Mouse (Mus musculus): ENCODE results near the gene E130114P18Rik. TPM values are rescaled to one million over a fixed set of nuclear protein-coding genes. Genes with fewer than 3 reads are reported as not detected.
A peak's percentile ranks its signal among the peaks of the same experiment; 100 is the strongest.

E130114P18Rik gene
- polyA plus RNA-seq, 1 experiment from 2014 or later, result 0.54 TPM

- H3K36me3 ChIP-seq (ENCODE audit: insufficient read depth, low read length), result no peaks in the 10 kb centered on the region
- H3K4me1 ChIP-seq (ENCODE audit: insufficient read depth, low read length), result peaks cover 18% of the 10 kb centered on the region
- 79% methylated on average over 5 of the region's 5 CpGs for WGBS
- no peaks in the 10 kb centered on the region for H3K9me3 ChIP-seq (ENCODE audit: low read length)
- H3K27me3 ChIP-seq (ENCODE audit: insufficient read depth, low read length), result no peaks in the 10 kb centered on the region
- H3K4me2 ChIP-seq (replicated peaks; ENCODE audit: low read depth, low read length), result no peak overlapping the region
- no peak for ATAC-seq (ENCODE audit: low FRiP score, low TSS enrichment)
- no peak overlapping the region for H3K4me3 ChIP-seq (ENCODE audit: low read length)
- H3K9ac ChIP-seq (replicated peaks; ENCODE audit: low read length), result no peak overlapping the region
- no peak overlapping the region for H3K27ac ChIP-seq (ENCODE audit: low read length)
These were observed 154.7 kb downstream of the E130114P18Rik start for GRCm38 (mm10) chr4:97623165-97623564.

GRCm38 (mm10) chr4:97621731-97622130 is 156.1 kb downstream of the E130114P18Rik start:
- Histone ChIP-seq H3K9ac (replicated peaks; ENCODE audit: low read length) (no peak overlapping the region), H3K4me2 (replicated peaks; ENCODE audit: low read depth, low read length) (no peak overlapping the region), H3K27ac (ENCODE audit: low read length) (no peak overlapping the region), H3K27me3 (ENCODE audit: insufficient read depth, low read length) (no peaks in the 10 kb centered on the region), H3K4me3 (ENCODE audit: low read length) (no peak overlapping the region), H3K36me3 (ENCODE audit: insufficient read depth, low read length) (no peaks in the 10 kb centered on the region), H3K4me1 (ENCODE audit: insufficient read depth, low read length) (peaks cover 17% of the 10 kb centered on the region), H3K9me3 (ENCODE audit: low read length) (no peaks in the 10 kb centered on the region)
- 85% methylated on average over 4 of the region's 4 CpGs for WGBS
- no peak for ATAC-seq (ENCODE audit: low FRiP score, low TSS enrichment)

DNA sequence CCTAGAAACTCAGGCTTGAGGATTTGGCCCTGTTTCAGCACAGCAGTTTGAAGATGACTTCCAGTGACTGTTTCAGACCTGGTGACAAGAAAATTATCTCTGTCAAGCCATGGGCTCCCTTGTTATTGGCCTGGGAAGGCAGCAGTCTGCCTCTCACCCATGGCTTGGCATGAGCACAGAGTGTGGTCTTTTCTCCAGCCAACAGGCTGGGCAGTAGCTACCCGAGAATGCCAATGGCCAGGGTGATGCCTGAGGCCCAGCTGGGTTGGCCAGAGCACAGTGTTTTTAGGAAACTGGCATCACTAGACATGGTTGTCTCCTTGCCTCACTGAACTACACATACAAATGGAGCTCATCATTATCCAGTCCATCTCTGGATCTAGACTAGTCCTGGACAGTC is 157.5 kb downstream of the E130114P18Rik start:
- no peak overlapping the region for H3K4me3 ChIP-seq (ENCODE audit: low read length)
- H3K27me3 ChIP-seq (ENCODE audit: insufficient read depth, low read length), result no peaks in the 10 kb centered on the region
- no peak overlapping the region for H3K9ac ChIP-seq (replicated peaks; ENCODE audit: low read length)
- no peaks in the 10 kb centered on the region for H3K36me3 ChIP-seq (ENCODE audit: insufficient read depth, low read length)
- WGBS, result 92% methylated on average over 1 of the region's 1 CpGs
- peaks cover 8% of the 10 kb centered on the region for H3K4me1 ChIP-seq (ENCODE audit: insufficient read depth, low read length)
- H3K9me3 ChIP-seq (ENCODE audit: low read length), result no peaks in the 10 kb centered on the region
- no peak overlapping the region for H3K4me2 ChIP-seq (replicated peaks; ENCODE audit: low read depth, low read length)
- H3K27ac ChIP-seq (ENCODE audit: low read length), result no peak overlapping the region
- no peak for ATAC-seq (ENCODE audit: low FRiP score, low TSS enrichment)

DNA sequence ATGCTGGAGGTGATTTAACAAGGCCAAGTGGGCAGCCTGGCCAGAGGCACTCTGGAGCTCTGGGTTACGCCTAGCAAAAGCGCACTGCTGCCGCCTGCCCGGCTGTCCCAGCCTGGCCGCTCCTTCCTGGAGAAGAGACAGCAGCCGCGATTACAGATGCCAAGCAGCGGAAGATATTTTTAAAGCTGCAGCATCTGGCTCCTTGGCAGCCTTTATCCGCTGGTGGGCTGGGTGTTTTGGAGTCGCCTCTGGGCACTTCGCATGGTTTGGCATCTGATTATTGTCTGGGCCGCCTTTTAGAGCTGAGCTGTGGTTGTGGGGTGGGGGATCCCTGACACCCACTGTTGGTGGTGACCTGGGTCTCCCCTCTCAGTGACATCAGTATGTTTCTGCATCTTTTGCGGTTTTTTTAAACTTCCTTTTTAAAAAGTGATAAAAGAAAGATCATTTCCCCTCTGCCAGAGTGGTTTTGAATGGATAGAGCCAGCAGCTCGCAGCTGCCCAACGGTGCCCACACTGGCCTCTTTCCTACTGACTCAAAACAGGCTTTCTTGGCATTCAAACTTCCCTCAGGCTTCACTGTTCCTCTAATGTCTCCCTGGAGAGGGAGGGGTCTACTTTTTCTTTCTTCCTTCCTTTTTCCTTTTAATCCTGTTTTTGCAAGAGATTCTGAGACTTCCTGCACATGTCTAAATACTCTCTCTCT is 159.1 kb downstream of the E130114P18Rik start:
- no peaks in the 10 kb centered on the region for H3K9me3 ChIP-seq (ENCODE audit: low read length)
- WGBS, result 54% methylated on average over 15 of the region's 15 CpGs
- no peaks in the 10 kb centered on the region for H3K27me3 ChIP-seq (ENCODE audit: insufficient read depth, low read length)
- 0 out of 2 replicates have a peak overlapping the region, but pooled peaks have one; percentile 7 for H3K4me2 ChIP-seq (replicated peaks; ENCODE audit: low read depth, low read length)
- 0 out of 2 replicates have a peak overlapping the region, but pooled peaks have one; percentile 11 for H3K9ac ChIP-seq (replicated peaks; ENCODE audit: low read length)
- no peak; the same call in 1 of the 2 replicates for ATAC-seq (ENCODE audit: low FRiP score, low TSS enrichment)
- H3K36me3 ChIP-seq (ENCODE audit: insufficient read depth, low read length), result no peaks in the 10 kb centered on the region
- no peak overlapping the region for H3K4me3 ChIP-seq (ENCODE audit: low read length)
- H3K4me1 ChIP-seq (ENCODE audit: insufficient read depth, low read length), result peaks cover 6% of the 10 kb centered on the region; the same call in 1 of the 2 replicates
- H3K27ac ChIP-seq (ENCODE audit: low read length), result no peak overlapping the region

- 79% methylated on average over 3 of the region's 3 CpGs for WGBS
- no peak for ATAC-seq (ENCODE audit: low FRiP score, low TSS enrichment)
- H3K27me3 ChIP-seq (ENCODE audit: insufficient read depth, low read length), result no peaks in the 10 kb centered on the region
These were observed 162.8 kb downstream of the E130114P18Rik start for GRCm38 (mm10) chr4:97615031-97615430.

GRCm38 (mm10) chr4:97611251-97611847 is 166.5 kb downstream of the E130114P18Rik start:
- Histone ChIP-seq H3K27me3 (ENCODE audit: insufficient read depth, low read length) (no peaks in the 10 kb centered on the region), H3K4me1 (ENCODE audit: insufficient read depth, low read length) (no peaks in the 10 kb centered on the region), H3K9ac (replicated peaks; ENCODE audit: low read length) (no peak overlapping the region), H3K36me3 (ENCODE audit: insufficient read depth, low read length) (no peaks in the 10 kb centered on the region), H3K4me2 (replicated peaks; ENCODE audit: low read depth, low read length) (no peak overlapping the region), H3K4me3 (ENCODE audit: low read length) (no peak overlapping the region), H3K9me3 (ENCODE audit: low read length) (no peaks in the 10 kb centered on the region), H3K27ac (ENCODE audit: low read length) (no peak overlapping the region)
- 64% methylated on average over 11 of the region's 11 CpGs for WGBS
- ATAC-seq (ENCODE audit: low FRiP score, low TSS enrichment), result no peak

More at GRCm38 (mm10) chr4:97615031-97615430, 162.8 kb downstream of the E130114P18Rik start:
- Histone ChIP-seq H3K9me3 (ENCODE audit: low read length) (no peaks in the 10 kb centered on the region), H3K4me3 (ENCODE audit: low read length) (no peak overlapping the region), H3K36me3 (ENCODE audit: insufficient read depth, low read length) (no peaks in the 10 kb centered on the region), H3K9ac (replicated peaks; ENCODE audit: low read length) (no peak overlapping the region), H3K4me1 (ENCODE audit: insufficient read depth, low read length) (peaks cover 6% of the 10 kb centered on the region; the same call in 1 of the 2 replicates), H3K4me2 (replicated peaks; ENCODE audit: low read depth, low read length) (no peak overlapping the region), H3K27ac (ENCODE audit: low read length) (no peak overlapping the region)

- no peak for ATAC-seq (ENCODE audit: low FRiP score, low TSS enrichment)
- Histone ChIP-seq H3K36me3 (ENCODE audit: insufficient read depth, low read length) (no peaks in the 10 kb centered on the region), H3K4me2 (replicated peaks; ENCODE audit: low read depth, low read length) (no peak overlapping the region), H3K9me3 (ENCODE audit: low read length) (no peaks in the 10 kb centered on the region), H3K27ac (ENCODE audit: low read length) (no peak overlapping the region), H3K4me1 (ENCODE audit: insufficient read depth, low read length) (no peaks in the 10 kb centered on the region), H3K9ac (replicated peaks; ENCODE audit: low read length) (no peak overlapping the region), H3K27me3 (ENCODE audit: insufficient read depth, low read length) (no peaks in the 10 kb centered on the region), H3K4me3 (ENCODE audit: low read length) (no peak overlapping the region)
- 29% methylated on average over 10 of the region's 10 CpGs for WGBS
These were observed 167.8 kb downstream of the E130114P18Rik start for GRCm38 (mm10) chr4:97609831-97610727.

GRCm38 (mm10) chr4:97609329-97609728 is 168.5 kb downstream of the E130114P18Rik start:
- Histone ChIP-seq H3K9me3 (ENCODE audit: low read length) (no peaks in the 10 kb centered on the region), H3K4me2 (replicated peaks; ENCODE audit: low read depth, low read length) (no peak overlapping the region), H3K36me3 (ENCODE audit: insufficient read depth, low read length) (no peaks in the 10 kb centered on the region), H3K4me3 (ENCODE audit: low read length) (no peak overlapping the region), H3K27me3 (ENCODE audit: insufficient read depth, low read length) (no peaks in the 10 kb centered on the region), H3K9ac (replicated peaks; ENCODE audit: low read length) (no peak overlapping the region), H3K27ac (ENCODE audit: low read length) (no peak overlapping the region), H3K4me1 (ENCODE audit: insufficient read depth, low read length) (no peaks in the 10 kb centered on the region)
- 95% methylated on average over 4 of the region's 4 CpGs for WGBS
- ATAC-seq (ENCODE audit: low FRiP score, low TSS enrichment), result no peak

DNA sequence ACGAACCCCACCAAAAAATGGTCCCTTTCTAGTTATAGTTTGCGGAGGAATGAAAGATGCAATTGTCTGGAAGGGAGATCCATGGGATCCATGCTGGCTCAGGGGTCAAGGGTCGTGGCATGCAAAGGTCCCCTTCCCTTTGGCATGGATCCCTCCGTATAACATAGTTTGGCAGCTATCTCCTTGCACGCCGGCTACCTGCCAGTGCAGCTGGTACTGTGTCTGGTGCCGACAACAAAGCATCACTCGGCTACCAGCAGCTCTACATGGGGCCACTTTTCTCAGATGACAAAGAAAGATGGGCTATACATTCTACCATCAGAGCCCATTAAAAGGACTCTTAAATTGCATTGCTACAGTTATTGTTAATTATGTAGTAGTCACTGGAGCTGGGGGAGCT is 169.2 kb downstream of the E130114P18Rik start:
- Histone ChIP-seq H3K4me1 (ENCODE audit: insufficient read depth, low read length) (no peaks in the 10 kb centered on the region), H3K4me2 (replicated peaks; ENCODE audit: low read depth, low read length) (no peak overlapping the region), H3K27me3 (ENCODE audit: insufficient read depth, low read length) (no peaks in the 10 kb centered on the region), H3K9me3 (ENCODE audit: low read length) (no peaks in the 10 kb centered on the region), H3K27ac (ENCODE audit: low read length) (no peak overlapping the region), H3K4me3 (ENCODE audit: low read length) (no peak overlapping the region), H3K36me3 (ENCODE audit: insufficient read depth, low read length) (no peaks in the 10 kb centered on the region), H3K9ac (replicated peaks; ENCODE audit: low read length) (no peak overlapping the region)
- ATAC-seq (ENCODE audit: low FRiP score, low TSS enrichment), result no peak
- WGBS, result 88% methylated on average over 8 of the region's 8 CpGs

Measured in kidney, embryonic 16.5 days (tissue).